Mouse (Mus musculus): ENCODE data around the gene Baiap2l1. TPM values are rescaled to one million over a fixed set of nuclear protein-coding genes. Genes with fewer than 3 reads are reported as not detected.

The Baiap2l1 gene
- total and polyA plus RNA-seq, 2 experiments = 7.7 to 7.9 TPM

DNA sequence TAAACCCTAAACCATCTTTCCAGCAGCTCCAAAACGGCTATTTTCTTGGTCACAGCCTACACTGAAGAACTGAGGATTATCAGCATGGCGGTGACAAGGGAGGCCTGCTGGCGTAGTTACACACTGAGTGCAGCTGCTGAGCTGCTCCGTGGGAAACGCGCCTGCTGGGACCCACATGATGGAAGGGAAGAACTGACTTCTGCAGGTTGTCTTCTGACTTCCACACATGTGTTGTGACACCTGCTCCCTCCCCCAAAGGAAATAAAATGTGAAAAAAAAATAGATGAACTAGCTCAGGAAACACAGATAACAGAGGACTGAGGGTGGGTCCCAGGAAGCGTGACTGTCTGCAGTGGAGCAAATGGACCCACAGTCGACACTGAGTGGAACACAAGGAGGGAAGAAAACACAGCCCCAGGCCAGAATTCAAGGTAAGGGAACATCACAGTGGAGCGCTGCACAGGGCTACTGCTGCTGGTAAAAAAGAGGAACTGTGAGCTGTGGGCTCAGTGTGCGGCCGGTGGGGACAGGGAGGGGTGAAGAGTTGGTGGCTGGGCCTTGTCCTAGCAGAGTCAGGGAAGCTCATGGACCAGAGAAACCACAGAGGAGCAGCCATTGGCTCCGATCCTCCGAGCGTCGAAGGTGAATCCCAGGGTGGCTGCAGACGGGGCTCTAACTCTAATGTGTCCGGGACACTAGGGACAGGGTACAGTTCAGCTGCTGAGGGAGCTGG lies 80.8 kb downstream of the Baiap2l1 start:
- DNase-seq (ENCODE audit: extremely low read depth, low read depth, low spot score) = no peak
- no peaks in the 10 kb centered on the region for H3K27me3 ChIP-seq (ENCODE audit: control insufficient read depth, insufficient read depth, low read length)
- H3K9ac ChIP-seq (ENCODE audit: low read depth, low read length) = no peak overlapping the region
- no peaks in the 10 kb centered on the region for H3K4me1 ChIP-seq (ENCODE audit: control insufficient read depth, insufficient read depth, low read length)
- TF ChIP-seq POLR2A (IDR thresholded peaks at IDR 0.05; ENCODE audit: extremely low read depth, insufficient read depth, low read length) (no peak), CTCF (IDR thresholded peaks at IDR 0.05; ENCODE audit: low read depth, low read length) (no peak)
- H3K36me3 ChIP-seq (ENCODE audit: control insufficient read depth, insufficient read depth, low read length) = peaks cover 30% of the 10 kb centered on the region
- 85% methylated on average over 17 of the region's 17 CpGs for WGBS
- H3K27ac ChIP-seq (replicated peaks; ENCODE audit: insufficient read depth, low read depth, low read length) = no peak overlapping the region
- no peaks in the 10 kb centered on the region for H3K79me2 ChIP-seq (ENCODE audit: control insufficient read depth, insufficient read depth, low read length)
- no peak overlapping the region for H3K4me3 ChIP-seq (ENCODE audit: insufficient read depth, low read depth, low read length)

GRCm38 (mm10) chr5:144274904-144275303 lies 83.0 kb downstream of the Baiap2l1 start:
- Histone ChIP-seq H3K9ac (ENCODE audit: low read depth, low read length) (no peak overlapping the region), H3K79me2 (ENCODE audit: control insufficient read depth, insufficient read depth, low read length) (no peaks in the 10 kb centered on the region), H3K27me3 (ENCODE audit: control insufficient read depth, insufficient read depth, low read length) (no peaks in the 10 kb centered on the region), H3K36me3 (ENCODE audit: control insufficient read depth, insufficient read depth, low read length) (peaks cover 21% of the 10 kb centered on the region), H3K4me3 (ENCODE audit: insufficient read depth, low read depth, low read length) (no peak overlapping the region), H3K4me1 (ENCODE audit: control insufficient read depth, insufficient read depth, low read length) (no peaks in the 10 kb centered on the region), H3K27ac (replicated peaks; ENCODE audit: insufficient read depth, low read depth, low read length) (no peak overlapping the region)
- no peak for DNase-seq (ENCODE audit: extremely low read depth, low read depth, low spot score)
- TF ChIP-seq POLR2A (IDR thresholded peaks at IDR 0.05; ENCODE audit: extremely low read depth, insufficient read depth, low read length) = no peak
- TF ChIP-seq CTCF (IDR thresholded peaks at IDR 0.05; ENCODE audit: low read depth, low read length) = no peak
- 82% methylated on average over 6 of the region's 6 CpGs for WGBS

GRCm38 (mm10) chr5:144271772-144272171 lies 86.1 kb downstream of the Baiap2l1 start:
- no peak overlapping the region for H3K27ac ChIP-seq (replicated peaks; ENCODE audit: insufficient read depth, low read depth, low read length)
- TF ChIP-seq CTCF (IDR thresholded peaks at IDR 0.05; ENCODE audit: low read depth, low read length) (no peak), POLR2A (IDR thresholded peaks at IDR 0.05; ENCODE audit: extremely low read depth, insufficient read depth, low read length) (no peak)
- no peaks in the 10 kb centered on the region for H3K4me1 ChIP-seq (ENCODE audit: control insufficient read depth, insufficient read depth, low read length)
- 59% methylated on average over 5 of the region's 5 CpGs for WGBS
- DNase-seq (ENCODE audit: extremely low read depth, low read depth, low spot score) = no peak
- no peak overlapping the region for H3K9ac ChIP-seq (ENCODE audit: low read depth, low read length)
- H3K36me3 ChIP-seq (ENCODE audit: control insufficient read depth, insufficient read depth, low read length) = peaks cover 21% of the 10 kb centered on the region
- no peak overlapping the region for H3K4me3 ChIP-seq (ENCODE audit: insufficient read depth, low read depth, low read length)
- H3K79me2 ChIP-seq (ENCODE audit: control insufficient read depth, insufficient read depth, low read length) = no peaks in the 10 kb centered on the region
- no peaks in the 10 kb centered on the region for H3K27me3 ChIP-seq (ENCODE audit: control insufficient read depth, insufficient read depth, low read length)

DNA sequence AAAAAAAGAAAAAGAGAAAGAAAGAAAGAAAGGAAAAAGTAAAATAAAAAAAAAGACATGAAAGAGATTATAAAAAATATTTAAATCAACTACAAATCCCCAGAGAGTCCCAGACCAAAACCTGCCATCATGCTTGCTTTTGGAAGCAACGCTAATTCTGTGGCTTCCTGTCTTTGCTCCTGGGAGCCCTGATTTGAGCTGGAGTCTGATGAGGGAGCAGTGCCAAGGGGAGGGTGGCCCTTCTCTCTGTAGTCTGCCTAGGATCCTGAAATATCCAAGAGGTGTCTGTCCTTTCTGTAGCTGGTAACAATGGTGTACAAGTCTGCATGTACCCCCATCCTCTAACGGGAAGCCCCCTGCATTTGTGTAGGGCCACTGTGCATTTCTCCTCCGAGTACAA lies 86.8 kb downstream of the Baiap2l1 start:
- DNase-seq (ENCODE audit: extremely low read depth, low read depth, low spot score) = no peak
- Histone ChIP-seq H3K79me2 (ENCODE audit: control insufficient read depth, insufficient read depth, low read length) (no peaks in the 10 kb centered on the region), H3K9ac (ENCODE audit: low read depth, low read length) (no peak overlapping the region), H3K4me1 (ENCODE audit: control insufficient read depth, insufficient read depth, low read length) (no peaks in the 10 kb centered on the region), H3K36me3 (ENCODE audit: control insufficient read depth, insufficient read depth, low read length) (peaks cover 24% of the 10 kb centered on the region), H3K27me3 (ENCODE audit: control insufficient read depth, insufficient read depth, low read length) (no peaks in the 10 kb centered on the region), H3K27ac (replicated peaks; ENCODE audit: insufficient read depth, low read depth, low read length) (no peak overlapping the region), H3K4me3 (ENCODE audit: insufficient read depth, low read depth, low read length) (no peak overlapping the region)
- TF ChIP-seq CTCF (IDR thresholded peaks at IDR 0.05; ENCODE audit: low read depth, low read length) (no peak), POLR2A (IDR thresholded peaks at IDR 0.05; ENCODE audit: extremely low read depth, insufficient read depth, low read length) (no peak)
- WGBS = 75% methylated on average over 3 of the region's 3 CpGs

- TF ChIP-seq POLR2A (IDR thresholded peaks at IDR 0.05; ENCODE audit: extremely low read depth, insufficient read depth, low read length) (no peak), CTCF (IDR thresholded peaks at IDR 0.05; ENCODE audit: low read depth, low read length) (no peak)
- 88% methylated on average over 8 of the region's 8 CpGs for WGBS
- no peaks in the 10 kb centered on the region for H3K79me2 ChIP-seq (ENCODE audit: control insufficient read depth, insufficient read depth, low read length)
- no peak overlapping the region for H3K4me3 ChIP-seq (ENCODE audit: insufficient read depth, low read depth, low read length)
- no peaks in the 10 kb centered on the region for H3K27me3 ChIP-seq (ENCODE audit: control insufficient read depth, insufficient read depth, low read length)
- H3K36me3 ChIP-seq (ENCODE audit: control insufficient read depth, insufficient read depth, low read length) = peaks cover 27% of the 10 kb centered on the region
- no peak overlapping the region for H3K9ac ChIP-seq (ENCODE audit: low read depth, low read length)
- no peaks in the 10 kb centered on the region for H3K4me1 ChIP-seq (ENCODE audit: control insufficient read depth, insufficient read depth, low read length)
- no peak overlapping the region for H3K27ac ChIP-seq (replicated peaks; ENCODE audit: insufficient read depth, low read depth, low read length)
- DNase-seq (ENCODE audit: extremely low read depth, low read depth, low spot score) = no peak
These were observed 87.5 kb downstream of the Baiap2l1 start for GRCm38 (mm10) chr5:144270420-144270819.

DNA sequence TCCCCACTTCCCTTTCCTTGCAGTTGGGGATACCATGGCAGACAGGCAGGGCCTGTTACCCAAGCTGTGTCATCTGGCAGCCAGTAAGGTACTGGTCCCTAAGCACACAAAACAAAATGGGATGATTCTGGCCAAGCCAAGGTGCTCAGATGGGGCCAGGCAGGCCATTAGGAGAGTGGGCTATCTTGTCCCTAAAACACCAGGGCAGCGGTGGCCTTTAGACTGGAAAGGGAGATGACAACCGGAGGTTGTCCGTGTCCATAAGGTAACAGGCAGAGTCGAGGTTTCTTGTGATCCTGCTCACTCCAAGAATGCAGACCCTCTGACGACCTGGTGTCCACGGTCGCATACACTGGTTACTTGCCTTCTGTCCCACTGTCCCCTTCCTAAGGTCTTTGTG lies 88.0 kb downstream of the Baiap2l1 start:
- 93% methylated on average over 7 of the region's 7 CpGs for WGBS
- H3K4me1 ChIP-seq (ENCODE audit: control insufficient read depth, insufficient read depth, low read length) = no peaks in the 10 kb centered on the region
- no peaks in the 10 kb centered on the region for H3K27me3 ChIP-seq (ENCODE audit: control insufficient read depth, insufficient read depth, low read length)
- no peak overlapping the region for H3K4me3 ChIP-seq (ENCODE audit: insufficient read depth, low read depth, low read length)
- no peak for TF ChIP-seq POLR2A (IDR thresholded peaks at IDR 0.05; ENCODE audit: extremely low read depth, insufficient read depth, low read length)
- no peak for TF ChIP-seq CTCF (IDR thresholded peaks at IDR 0.05; ENCODE audit: low read depth, low read length)
- H3K36me3 ChIP-seq (ENCODE audit: control insufficient read depth, insufficient read depth, low read length) = peaks cover 27% of the 10 kb centered on the region
- no peak overlapping the region for H3K9ac ChIP-seq (ENCODE audit: low read depth, low read length)
- H3K27ac ChIP-seq (replicated peaks; ENCODE audit: insufficient read depth, low read depth, low read length) = no peak overlapping the region
- no peak for DNase-seq (ENCODE audit: extremely low read depth, low read depth, low spot score)
- H3K79me2 ChIP-seq (ENCODE audit: control insufficient read depth, insufficient read depth, low read length) = no peaks in the 10 kb centered on the region

All from liver, adult 2 months (tissue).